Mouse (Mus musculus): ENCODE results near the gene Tnks2. TPM values are rescaled to one million over a fixed set of nuclear protein-coding genes. Genes with fewer than 3 reads are reported as not detected.
"Not testable (repeated sequence)": the region's sequence is repeated elsewhere in the genome, so short reads cannot be mapped to it uniquely, and the experiment has no call there.

The Tnks2 gene
- polyA plus RNA-seq, 1 experiment: 46.8 TPM

- Histone ChIP-seq H3K4me1 (ENCODE audit: control insufficient read depth, insufficient read depth, low read length) (peaks cover 15% of the 10 kb centered on the region), H3K4me3 (ENCODE audit: insufficient read depth, low read length) (no peak overlapping the region), H3K27ac (ENCODE audit: insufficient read depth, low read depth, low read length) (no peak overlapping the region)
- TF ChIP-seq POLR2A (IDR thresholded peaks at IDR 0.05; ENCODE audit: borderline replicate concordance, low read depth, low read length): no peak
- TF ChIP-seq CTCF (IDR thresholded peaks at IDR 0.05; ENCODE audit: low read depth, low read length): no peak
These were observed 30.6 kb upstream of the Tnks2 start for GRCm38 (mm10) chr19:36803403-36803802.

GRCm38 (mm10) chr19:36806842-36807241, 27.2 kb upstream of the Tnks2 start:
- H3K4me3 ChIP-seq (ENCODE audit: insufficient read depth, low read length): no peak overlapping the region
- TF ChIP-seq CTCF (IDR thresholded peaks at IDR 0.05; ENCODE audit: low read depth, low read length) (no peak), POLR2A (IDR thresholded peaks at IDR 0.05; ENCODE audit: borderline replicate concordance, low read depth, low read length) (no peak)
- no peak overlapping the region for H3K27ac ChIP-seq (ENCODE audit: insufficient read depth, low read depth, low read length)
- no peaks in the 10 kb centered on the region for H3K4me1 ChIP-seq (ENCODE audit: control insufficient read depth, insufficient read depth, low read length)

- TF ChIP-seq POLR2A (IDR thresholded peaks at IDR 0.05; ENCODE audit: borderline replicate concordance, low read depth, low read length) (no peak), CTCF (IDR thresholded peaks at IDR 0.05; ENCODE audit: low read depth, low read length) (no peak)
- Histone ChIP-seq H3K27ac (ENCODE audit: insufficient read depth, low read depth, low read length) (no peak overlapping the region), H3K4me1 (ENCODE audit: control insufficient read depth, insufficient read depth, low read length) (no peaks in the 10 kb centered on the region), H3K4me3 (ENCODE audit: insufficient read depth, low read length) (no peak overlapping the region)
These were observed 25.5 kb upstream of the Tnks2 start for GRCm38 (mm10) chr19:36808426-36809105.

DNA sequence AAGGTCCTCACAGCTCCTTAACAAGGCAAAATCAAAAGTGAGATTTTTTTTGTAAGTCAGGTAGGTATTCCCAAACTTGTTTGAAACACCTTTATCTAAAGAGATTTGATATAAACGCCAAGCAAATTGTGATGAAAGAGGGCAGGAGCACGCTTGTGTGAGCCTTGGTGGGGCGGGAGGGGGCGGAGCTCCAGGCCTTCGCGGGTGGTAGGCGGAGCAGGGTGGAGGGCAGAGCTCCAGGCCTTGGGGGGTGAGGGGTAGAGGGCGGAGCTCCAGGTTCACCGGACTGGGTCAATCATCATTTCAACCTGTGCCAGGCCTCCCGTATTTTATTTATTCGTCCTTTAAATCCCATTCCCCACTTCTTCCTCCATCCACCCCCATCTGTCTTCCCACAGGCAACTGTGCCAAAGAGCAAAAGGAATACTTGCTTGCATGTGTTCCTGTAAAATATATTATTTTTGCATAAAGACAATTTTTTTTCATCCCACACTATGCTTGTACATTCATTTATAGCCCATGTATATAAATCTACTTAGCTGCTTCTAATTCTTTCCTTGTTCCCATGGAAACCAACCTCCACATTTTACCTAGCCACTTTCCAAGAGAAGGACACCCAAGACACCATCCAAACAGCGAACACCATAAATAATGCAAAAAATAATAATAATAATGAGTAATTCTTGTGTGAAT, 24.4 kb upstream of the Tnks2 start:
- Histone ChIP-seq H3K27ac (ENCODE audit: insufficient read depth, low read depth, low read length) (no peak overlapping the region), H3K4me3 (ENCODE audit: insufficient read depth, low read length) (no peak overlapping the region), H3K4me1 (ENCODE audit: control insufficient read depth, insufficient read depth, low read length) (no peaks in the 10 kb centered on the region)
- TF ChIP-seq POLR2A (IDR thresholded peaks at IDR 0.05; ENCODE audit: borderline replicate concordance, low read depth, low read length): no peak
- no peak for TF ChIP-seq CTCF (IDR thresholded peaks at IDR 0.05; ENCODE audit: low read depth, low read length)

- Histone ChIP-seq H3K4me1 (ENCODE audit: control insufficient read depth, insufficient read depth, low read length) (no peaks in the 10 kb centered on the region), H3K4me3 (ENCODE audit: insufficient read depth, low read length) (no peak overlapping the region), H3K27ac (ENCODE audit: insufficient read depth, low read depth, low read length) (no peak overlapping the region)
- TF ChIP-seq POLR2A (IDR thresholded peaks at IDR 0.05; ENCODE audit: borderline replicate concordance, low read depth, low read length) (no peak), CTCF (IDR thresholded peaks at IDR 0.05; ENCODE audit: low read depth, low read length) (no peak)
These were observed 22.0 kb upstream of the Tnks2 start for GRCm38 (mm10) chr19:36812011-36812410.

GRCm38 (mm10) chr19:36815396-36816271, 18.4 kb upstream of the Tnks2 start:
- no peak for TF ChIP-seq CTCF (IDR thresholded peaks at IDR 0.05; ENCODE audit: low read depth, low read length)
- TF ChIP-seq POLR2A (IDR thresholded peaks at IDR 0.05; ENCODE audit: borderline replicate concordance, low read depth, low read length): no peak
- Histone ChIP-seq H3K4me3 (ENCODE audit: insufficient read depth, low read length) (no peak overlapping the region), H3K27ac (ENCODE audit: insufficient read depth, low read depth, low read length) (no peak overlapping the region), H3K4me1 (ENCODE audit: control insufficient read depth, insufficient read depth, low read length) (no peaks in the 10 kb centered on the region)

GRCm38 (mm10) chr19:36818141-36818885, 15.7 kb upstream of the Tnks2 start:
- H3K4me3 ChIP-seq (ENCODE audit: insufficient read depth, low read length): no peak overlapping the region
- no peak for TF ChIP-seq POLR2A (IDR thresholded peaks at IDR 0.05; ENCODE audit: borderline replicate concordance, low read depth, low read length)
- no peak for TF ChIP-seq CTCF (IDR thresholded peaks at IDR 0.05; ENCODE audit: low read depth, low read length)
- peaks cover 4% of the 10 kb centered on the region for H3K4me1 ChIP-seq (ENCODE audit: control insufficient read depth, insufficient read depth, low read length)
- H3K27ac ChIP-seq (ENCODE audit: insufficient read depth, low read depth, low read length): no peak overlapping the region

- TF ChIP-seq CTCF (IDR thresholded peaks at IDR 0.05; ENCODE audit: low read depth, low read length): no peak
- no peak for TF ChIP-seq POLR2A (IDR thresholded peaks at IDR 0.05; ENCODE audit: borderline replicate concordance, low read depth, low read length)
- peaks cover 4% of the 10 kb centered on the region for H3K4me1 ChIP-seq (ENCODE audit: control insufficient read depth, insufficient read depth, low read length)
- no peak overlapping the region for H3K27ac ChIP-seq (ENCODE audit: insufficient read depth, low read depth, low read length)
- H3K4me3 ChIP-seq (ENCODE audit: insufficient read depth, low read length): no peak overlapping the region
These were observed 14.8 kb upstream of the Tnks2 start for GRCm38 (mm10) chr19:36819199-36819598.

DNA sequence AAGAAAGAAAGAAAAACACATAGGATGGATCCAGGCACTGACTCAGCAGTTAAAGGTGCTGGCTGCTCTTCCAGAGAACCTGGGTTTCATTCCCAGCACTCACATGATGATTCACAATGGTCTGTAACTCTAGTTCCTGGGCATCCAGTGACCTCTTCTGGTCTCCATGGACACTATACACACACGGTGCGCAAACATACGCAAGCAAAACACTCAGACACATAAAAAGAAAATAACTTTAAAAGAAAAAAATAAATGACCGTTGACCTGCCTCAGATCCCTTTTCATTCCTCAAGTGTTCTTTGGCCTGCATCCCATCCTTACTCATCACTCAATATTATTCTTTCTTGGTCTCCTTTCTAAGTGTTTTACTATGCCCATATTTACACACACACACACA, 13.6 kb upstream of the Tnks2 start:
- TF ChIP-seq CTCF (IDR thresholded peaks at IDR 0.05; ENCODE audit: low read depth, low read length) (no peak), POLR2A (IDR thresholded peaks at IDR 0.05; ENCODE audit: borderline replicate concordance, low read depth, low read length) (no peak)
- H3K27ac ChIP-seq (ENCODE audit: insufficient read depth, low read depth, low read length): no peak overlapping the region

DNA sequence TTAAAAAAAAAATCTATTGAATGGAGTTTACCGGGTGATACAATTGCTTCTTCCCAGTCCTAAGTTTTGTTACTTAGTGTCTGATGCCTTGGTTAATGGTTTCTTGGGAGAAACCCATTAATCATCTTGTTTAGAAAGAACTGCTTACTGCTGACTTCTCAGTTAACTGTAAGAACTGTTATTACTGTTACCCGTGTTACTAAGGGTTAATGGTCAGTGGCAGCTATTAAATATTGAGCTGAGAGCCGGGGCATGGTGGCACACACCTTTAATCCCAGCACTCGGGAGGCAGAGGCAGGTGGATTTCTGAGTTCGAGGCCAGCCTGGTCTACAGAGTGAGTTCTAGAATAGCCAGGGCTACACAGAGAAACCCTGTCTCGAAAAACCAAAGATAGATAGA, 12.7 kb upstream of the Tnks2 start:
- not testable (repeated sequence) for H3K4me1 ChIP-seq (ENCODE audit: control insufficient read depth, insufficient read depth, low read length); H3K27ac ChIP-seq (ENCODE audit: insufficient read depth, low read depth, low read length); H3K4me3 ChIP-seq (ENCODE audit: insufficient read depth, low read length)

More for the DNA sequence above, 13.6 kb upstream of the Tnks2 start:
- Histone ChIP-seq H3K4me3 (ENCODE audit: insufficient read depth, low read length) (no peak overlapping the region), H3K4me1 (ENCODE audit: control insufficient read depth, insufficient read depth, low read length) (peaks cover 4% of the 10 kb centered on the region)
